Mouse (Mus musculus) forelimb bud, embryonic 11.5 days (tissue): ENCODE results near the gene Qrfp.

Source experiments
- DNase-seq: peaks from one replicate; pipeline ENCODE4 v3.0.0-alpha.2; 2012; ENCODE audit warnings: low read depth, low spot score

Qrfp gene

GRCm38 (mm10) chr2:31810444-31810843 is at the start of gene Qrfp:
Gene Qrfp, minus strand, starts transcription at chr2:31810580.
- DNase-seq = no peak

- DNase-seq = no peak
Measured at GRCm38 (mm10) chr2:31858500-31858899, 48.1 kb upstream of the Qrfp start.

DNA sequence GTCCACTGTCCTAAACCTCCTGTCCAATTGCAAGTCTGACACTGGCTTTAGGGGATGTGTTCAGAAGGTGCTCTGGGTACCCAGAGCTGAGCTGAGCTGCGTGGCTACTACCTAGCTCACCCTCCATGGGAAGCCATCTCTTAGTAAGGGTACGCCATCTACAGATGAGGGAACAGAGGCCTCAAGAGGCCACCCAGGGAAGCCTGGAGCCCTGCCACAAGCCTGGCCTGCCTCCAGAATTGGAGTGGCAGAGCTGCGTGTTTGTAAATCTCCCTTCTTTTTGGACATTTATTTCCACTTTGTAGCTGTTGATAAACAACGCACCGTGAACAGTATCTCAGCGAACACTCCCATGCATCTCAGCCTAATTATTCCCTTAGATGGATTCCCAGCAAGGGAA is 46.8 kb upstream of the Qrfp start:
- DNase-seq = no peak

- DNase-seq = no peak
Measured at GRCm38 (mm10) chr2:31855991-31856390, 45.6 kb upstream of the Qrfp start.

DNA sequence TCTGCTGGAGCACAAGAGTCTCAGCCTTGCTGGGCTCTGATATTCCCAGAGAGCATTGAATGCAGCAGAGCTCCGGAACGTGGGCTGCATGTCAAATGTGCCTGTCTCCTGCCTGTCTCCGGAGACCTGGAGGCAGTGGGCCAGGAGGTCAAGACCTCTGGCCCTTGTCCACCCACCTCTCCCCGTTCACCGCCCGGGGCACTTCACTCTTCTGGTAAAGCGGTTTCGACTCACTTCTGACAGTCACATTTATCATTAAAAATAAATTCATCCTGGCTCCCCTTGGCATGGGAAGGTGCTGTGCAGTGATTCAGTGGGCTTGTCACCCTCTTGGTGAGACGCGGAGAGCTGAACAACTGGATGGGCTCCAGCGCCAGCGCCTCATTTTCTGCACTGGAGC is 39.8 kb upstream of the Qrfp start:
- DNase-seq = no peak

DNA sequence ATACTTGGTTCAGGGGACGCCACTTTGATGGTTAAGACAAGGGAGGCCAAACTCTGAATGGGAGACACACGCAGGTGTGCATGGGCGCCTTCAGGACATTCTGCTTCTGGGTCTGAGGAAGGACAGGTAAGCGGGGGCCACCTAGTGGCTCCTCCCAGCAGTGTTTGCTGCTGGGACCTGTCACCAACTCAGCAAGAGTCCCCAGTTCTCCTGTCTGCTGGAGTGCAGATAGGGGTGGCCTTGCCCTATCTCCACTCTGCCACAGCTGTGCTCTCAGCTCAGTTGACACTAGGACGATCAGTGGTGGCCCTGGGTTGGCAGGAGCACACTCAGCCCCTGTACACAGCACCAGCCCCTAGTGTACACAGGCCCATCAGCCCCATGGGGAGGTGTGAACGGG is 37.5 kb upstream of the Qrfp start:
- no peak for DNase-seq

DNA sequence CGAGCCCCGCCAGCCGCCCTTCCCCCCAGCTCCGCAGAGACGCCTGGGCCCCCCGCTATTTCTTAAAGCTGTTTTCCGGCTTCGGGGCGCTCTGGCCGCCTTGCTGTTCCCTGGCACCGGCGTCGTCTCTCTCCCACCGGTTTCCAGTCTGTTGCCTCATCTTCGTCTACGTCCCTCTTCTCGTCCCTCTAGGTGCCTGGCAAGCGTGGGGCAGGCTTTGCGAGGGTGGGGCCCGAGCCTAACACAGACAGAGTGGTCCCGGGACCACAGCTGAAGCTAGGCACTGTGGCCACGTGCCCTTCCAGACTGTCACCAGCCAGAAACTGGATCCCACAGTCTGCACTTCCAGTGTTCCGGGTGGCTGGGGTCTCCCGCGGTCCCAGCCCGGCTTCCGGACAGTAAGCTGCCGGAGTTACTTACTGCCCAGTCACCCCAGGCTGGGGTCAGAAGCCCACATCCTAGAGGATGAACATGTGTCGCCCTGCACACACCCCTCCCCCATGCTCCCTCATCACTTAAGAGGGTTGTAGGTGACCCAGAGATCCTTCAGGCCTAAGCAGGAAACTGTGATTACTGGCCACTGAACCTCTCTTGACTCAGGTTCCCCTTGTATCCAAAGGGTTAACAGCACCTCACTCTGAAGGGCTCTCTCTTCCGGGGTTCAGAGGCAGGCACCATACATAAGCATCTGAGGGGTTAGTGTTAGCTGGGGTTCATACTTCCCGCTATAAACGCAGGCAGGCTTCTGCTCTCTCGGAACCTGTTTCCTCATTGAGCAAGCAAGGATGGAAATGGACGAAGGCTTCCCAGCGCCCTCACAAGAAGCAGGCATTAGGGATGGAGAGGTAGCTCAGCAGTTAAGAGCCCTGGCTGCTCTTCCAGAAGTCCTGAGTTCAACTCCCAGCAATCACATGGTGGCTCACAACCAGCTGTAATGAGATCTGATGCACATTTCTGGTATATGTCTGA is 36.6 kb upstream of the Qrfp start:
- no peak for DNase-seq

GRCm38 (mm10) chr2:31845896-31846691 is 35.7 kb upstream of the Qrfp start, which contains the start of gene Fibcd1:
Gene Fibcd1, minus strand, starts transcription at chr2:31846005.
- no peak for DNase-seq

DNA sequence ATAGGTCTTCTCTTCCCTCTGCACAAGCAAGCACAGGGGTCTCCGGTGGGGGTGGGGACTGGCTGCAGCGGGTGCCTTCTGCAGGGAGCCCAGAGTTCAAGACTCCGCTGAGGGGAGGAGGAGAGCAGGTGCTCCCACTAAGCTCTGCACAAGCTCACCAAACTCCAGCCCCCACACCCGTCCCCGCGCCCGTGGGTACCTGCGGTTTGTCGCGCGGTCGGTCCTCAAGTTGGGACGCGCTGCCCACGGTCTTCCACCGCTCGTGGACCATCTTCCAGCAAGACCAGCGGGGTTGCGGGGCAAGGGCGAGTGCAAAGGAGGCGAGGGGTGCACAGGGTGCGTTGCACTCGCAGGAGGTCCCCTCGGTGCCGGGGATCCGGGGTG is 35.1 kb upstream of the Qrfp start:
- DNase-seq = no peak

DNA sequence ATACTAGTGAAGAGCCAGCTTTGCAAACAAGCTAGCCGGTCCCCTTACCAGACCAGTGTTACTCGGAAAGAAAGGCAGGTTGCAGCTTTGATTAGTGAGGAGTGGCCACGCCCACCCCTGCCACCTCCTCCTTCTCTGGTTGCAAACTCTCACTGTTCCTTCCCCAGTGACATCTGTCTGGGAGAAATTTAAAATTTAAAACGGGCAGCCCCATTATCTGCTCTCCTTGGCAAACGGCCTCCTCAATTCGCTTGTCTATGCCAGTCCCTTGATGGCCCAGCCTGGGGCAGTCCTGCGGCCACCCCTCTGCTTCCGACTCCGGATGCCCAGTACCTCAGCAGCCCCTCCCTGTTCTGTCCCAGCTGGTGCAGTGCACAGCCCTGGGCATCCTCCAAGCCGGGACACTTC is 34.4 kb upstream of the Qrfp start:
- no peak for DNase-seq

DNA sequence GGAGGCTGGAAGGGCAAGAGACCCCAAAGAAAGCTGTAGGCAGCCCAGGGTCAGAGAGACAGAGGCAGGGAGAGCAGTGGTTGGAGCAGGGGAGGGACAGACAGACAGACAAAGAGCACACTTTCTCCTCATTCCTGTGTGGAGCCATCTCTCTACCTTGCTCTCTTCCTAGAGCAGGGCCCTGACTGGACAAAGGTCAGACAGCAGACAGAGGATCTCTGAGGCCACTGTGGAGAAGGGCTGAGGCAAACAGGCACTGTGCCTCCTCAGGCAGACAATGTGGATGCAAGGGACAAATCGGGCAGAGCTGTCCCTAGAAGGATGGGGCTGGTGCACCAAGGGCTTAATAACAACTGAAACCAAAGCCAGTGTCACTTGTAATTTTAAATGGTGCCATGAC is 28.5 kb upstream of the Qrfp start:
- DNase-seq = no peak

DNA sequence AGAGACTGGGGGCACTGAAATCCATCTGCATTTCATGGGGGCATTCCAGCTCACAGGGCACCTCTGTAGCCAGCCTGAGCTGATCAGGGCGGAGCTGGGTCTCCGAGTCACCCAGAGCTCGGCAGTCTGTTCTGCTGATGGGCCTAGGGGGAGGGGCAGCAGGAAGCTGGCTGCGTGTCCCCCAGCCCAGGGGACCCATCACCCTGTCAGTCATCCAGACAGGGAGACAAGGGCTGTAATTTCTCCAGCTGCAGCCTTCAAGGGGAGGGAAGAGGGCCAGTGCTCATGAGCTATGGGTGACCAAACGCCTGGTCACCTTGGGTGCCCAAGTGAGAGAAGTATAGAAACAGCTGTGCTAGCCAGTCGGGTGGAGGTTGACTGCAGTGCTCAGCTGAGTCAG is 26.6 kb upstream of the Qrfp start:
- DNase-seq = no peak

- no peak for DNase-seq
Measured at GRCm38 (mm10) chr2:31836091-31836490, 25.7 kb upstream of the Qrfp start.

GRCm38 (mm10) chr2:31828311-31828825 is 18.0 kb upstream of the Qrfp start:
- no peak for DNase-seq

- DNase-seq = no peak
Measured at GRCm38 (mm10) chr2:31827877-31828276, 17.5 kb upstream of the Qrfp start.

- no peak for DNase-seq
Measured at GRCm38 (mm10) chr2:31826094-31827085, 16.0 kb upstream of the Qrfp start.

- no peak for DNase-seq
Measured at GRCm38 (mm10) chr2:31825469-31825911, 15.1 kb upstream of the Qrfp start.

DNA sequence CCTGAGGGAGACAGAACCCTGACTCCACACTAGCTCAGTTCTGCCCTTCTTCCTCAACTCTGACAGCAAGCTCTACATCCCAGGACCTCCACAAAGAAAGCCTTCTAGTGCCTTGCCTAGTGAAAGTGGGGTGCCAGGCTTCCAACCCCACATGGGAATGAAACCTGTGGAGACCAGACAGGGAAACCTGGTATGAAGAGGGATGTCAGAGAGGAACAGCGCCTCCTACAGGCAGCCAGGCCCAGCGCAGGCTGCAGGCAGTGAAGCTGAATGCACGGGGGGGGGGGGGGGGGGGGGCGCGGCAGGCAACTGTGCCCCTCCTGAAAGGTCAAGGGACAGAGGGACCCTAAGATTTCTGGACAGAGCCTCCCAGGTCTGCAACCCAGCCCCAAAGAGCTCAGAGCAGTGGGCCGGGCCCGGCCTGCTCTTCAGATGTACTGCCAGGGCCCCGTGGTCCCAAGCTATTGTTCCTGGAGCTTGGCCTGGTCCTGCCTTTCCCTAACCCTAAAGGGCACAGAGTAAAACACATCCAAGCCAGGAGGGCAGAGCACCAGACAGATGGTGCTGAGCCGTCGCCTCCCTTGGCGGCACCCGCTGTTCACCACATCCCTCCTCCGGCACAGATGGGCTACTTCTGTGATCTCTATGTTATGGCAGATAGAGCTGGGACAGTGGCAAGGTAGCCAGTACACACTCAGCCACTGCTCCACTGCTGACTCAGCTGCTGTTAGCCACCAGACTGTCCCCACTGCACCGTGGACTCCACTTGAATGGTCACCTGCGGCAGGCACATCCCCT is 13.8 kb upstream of the Qrfp start:
- no peak for DNase-seq

- no peak for DNase-seq
Measured at GRCm38 (mm10) chr2:31822524-31823371, 12.4 kb upstream of the Qrfp start.
